Mouse (Mus musculus) kidney, postnatal 36 days (tissue): Measurements from ENCODE around the gene Nelfe.
"Not testable (repeated sequence)": the region's sequence is repeated elsewhere in the genome, so short reads cannot be mapped to it uniquely, and the experiment has no call there.

Source experiments
- DNase-seq, 2 experiments: peaks; one replicate each; pipeline ENCODE4 v3.0.0; 2021 to 2022; ENCODE audit warnings: mixed read lengths in 2 of 2

Nelfe gene

GRCm38 (mm10) chr17:34894074-34894597 is 43.9 kb downstream of the Nelfe start:
- peak; percentile 94 to 97 for DNase-seq

- peak; percentile 25 to 77 for DNase-seq
Measured at GRCm38 (mm10) chr17:34894801-34895530, 44.8 kb downstream of the Nelfe start.

DNA sequence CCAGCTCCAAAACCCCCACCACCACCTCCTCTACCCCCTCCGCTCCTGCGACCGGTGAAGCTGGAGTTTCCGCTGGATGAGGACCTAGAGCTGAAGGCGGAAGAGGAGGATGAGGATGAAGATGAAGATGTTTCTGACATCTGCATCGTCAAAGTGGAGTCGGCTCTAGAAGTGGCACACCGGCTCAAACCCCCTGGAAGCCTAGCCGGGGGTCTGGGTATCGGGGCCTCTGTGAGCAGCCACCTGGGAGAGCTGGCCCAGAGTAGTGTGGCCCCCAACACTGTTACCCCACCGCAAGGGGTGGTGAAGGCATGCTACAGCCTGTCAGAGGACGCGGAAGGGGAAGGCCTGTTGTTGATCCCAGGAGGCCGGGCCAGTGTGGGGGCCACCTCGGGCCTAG is 45.5 kb downstream of the Nelfe start:
- no peak for DNase-seq

GRCm38 (mm10) chr17:34896366-34896765 is 46.2 kb downstream of the Nelfe start:
- no peak for DNase-seq

DNA sequence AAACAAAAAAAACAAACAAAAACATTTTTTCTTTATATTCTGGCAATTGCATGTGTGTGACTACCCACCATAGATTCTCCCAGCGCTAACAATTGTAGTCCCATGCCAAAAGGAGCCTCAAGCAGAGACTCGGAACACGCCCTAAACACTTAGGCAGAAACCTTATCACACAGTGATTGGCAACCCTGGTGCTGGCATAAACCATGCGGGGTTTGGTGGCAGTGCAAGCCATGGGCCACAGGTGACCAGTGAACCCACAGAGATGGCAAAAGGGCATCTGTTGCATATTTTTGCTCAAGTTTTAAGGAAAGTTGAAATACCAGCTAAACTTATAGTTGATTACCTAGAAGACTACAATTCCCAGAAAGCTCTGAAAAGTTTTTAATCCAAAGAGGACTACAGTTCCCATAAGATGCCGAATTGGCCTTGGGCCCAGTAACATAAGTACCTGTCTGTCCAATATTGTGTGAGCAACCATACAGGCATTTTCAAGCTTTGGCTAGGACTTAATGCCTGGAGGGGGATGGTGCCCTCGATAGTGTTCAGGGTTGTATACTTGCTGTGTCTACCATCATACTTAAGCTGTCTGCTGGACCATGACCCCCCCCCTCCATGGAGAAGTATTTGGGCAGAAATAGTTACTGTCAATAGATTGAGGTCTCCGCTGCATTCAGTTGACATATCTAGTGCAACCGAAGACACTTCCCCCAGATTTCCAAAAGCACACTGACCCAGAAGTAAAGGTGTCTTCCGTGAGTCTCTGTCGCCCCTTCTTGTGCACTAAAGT is 47.4 kb downstream of the Nelfe start:
- DNase-seq = peak; percentile 35 to 43

GRCm38 (mm10) chr17:34898160-34898586 is 48.0 kb downstream of the Nelfe start, which contains the start of the genes C2 and Ehmt2:
Gene C2, minus strand, starts transcription at chr17:34898265.
Gene Ehmt2, plus strand, starts transcription at chr17:34898469.
- peak; percentile 66 to 89 for DNase-seq

GRCm38 (mm10) chr17:34898706-34899052 is 48.5 kb downstream of the Nelfe start:
- peak in 1 of 2 experiments; percentile 59 for DNase-seq

DNA sequence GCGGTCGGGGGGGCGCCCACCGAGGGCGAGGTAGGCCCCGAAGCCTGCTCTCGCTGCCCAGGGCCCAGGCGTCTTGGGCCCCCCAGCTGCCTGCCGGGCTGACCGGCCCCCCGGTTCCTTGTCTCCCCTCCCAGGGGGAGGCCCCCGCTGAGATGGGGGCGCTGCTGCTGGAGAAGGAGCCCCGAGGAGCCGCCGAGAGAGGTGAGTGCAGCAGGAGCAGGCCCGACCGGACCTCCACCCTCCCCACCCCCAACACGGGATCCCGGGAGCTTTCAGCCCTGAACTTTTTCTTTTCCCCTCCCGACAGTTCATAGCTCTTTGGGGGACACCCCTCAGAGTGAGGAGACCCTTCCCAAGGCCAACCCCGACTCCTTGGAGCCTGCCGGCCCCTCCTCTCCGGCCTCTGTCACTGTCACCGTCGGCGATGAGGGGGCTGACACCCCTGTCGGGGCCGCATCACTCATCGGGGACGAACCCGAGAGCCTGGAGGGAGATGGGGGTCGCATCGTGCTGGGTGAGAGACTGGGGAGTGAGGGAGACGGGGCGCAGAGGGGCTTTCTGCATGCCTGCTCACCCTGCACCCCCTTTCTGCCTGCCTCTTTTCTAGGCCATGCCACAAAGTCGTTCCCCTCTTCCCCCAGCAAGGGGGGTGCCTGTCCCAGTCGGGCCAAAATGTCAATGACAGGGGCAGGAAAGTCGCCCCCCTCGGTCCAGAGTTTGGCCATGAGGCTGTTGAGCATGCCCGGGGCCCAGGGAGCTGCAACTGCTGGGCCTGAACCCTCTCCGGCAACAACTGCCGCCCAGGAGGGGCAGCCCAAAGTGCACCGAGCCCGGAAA is 49.1 kb downstream of the Nelfe start:
- DNase-seq = peak; percentile 39 to 69

DNA sequence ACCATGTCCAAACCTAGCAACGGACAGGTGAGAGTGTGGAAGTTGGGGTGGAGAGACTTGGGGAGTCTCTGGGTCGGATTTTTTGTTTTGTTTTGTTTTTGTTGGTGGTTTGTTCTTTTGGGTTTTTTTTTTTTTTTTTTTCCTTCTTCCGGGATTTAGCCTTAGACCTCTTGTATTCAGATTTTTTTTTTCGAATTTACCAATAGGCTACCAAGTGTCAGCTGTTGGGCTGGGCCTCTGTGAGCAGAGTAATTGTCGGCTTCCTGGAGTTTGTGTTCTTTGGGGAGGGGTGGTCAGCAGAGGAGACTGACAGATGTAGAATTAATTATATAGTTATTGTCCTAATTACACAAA is 49.7 kb downstream of the Nelfe start:
- DNase-seq = peak; percentile 58 to 59

DNA sequence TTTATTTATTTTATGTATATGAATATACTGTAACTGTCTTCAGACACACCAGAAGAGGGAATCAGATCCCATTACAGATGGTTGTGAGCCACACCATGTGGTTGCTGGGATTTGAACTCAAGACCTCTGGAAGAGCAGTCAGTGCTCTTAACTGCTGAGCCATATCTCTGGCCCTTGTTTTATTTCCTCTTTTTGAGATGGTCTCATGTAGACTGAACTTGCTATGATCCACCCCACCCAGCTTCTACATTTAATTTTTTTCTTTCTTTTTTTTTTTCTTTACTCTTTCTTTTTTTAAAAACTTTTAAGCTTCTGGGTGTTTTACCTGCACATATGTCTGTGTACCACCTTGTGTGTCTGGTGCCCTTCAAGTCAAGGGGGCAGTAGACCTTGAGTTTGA is 50.6 kb downstream of the Nelfe start:
- not testable (repeated sequence) for DNase-seq

DNA sequence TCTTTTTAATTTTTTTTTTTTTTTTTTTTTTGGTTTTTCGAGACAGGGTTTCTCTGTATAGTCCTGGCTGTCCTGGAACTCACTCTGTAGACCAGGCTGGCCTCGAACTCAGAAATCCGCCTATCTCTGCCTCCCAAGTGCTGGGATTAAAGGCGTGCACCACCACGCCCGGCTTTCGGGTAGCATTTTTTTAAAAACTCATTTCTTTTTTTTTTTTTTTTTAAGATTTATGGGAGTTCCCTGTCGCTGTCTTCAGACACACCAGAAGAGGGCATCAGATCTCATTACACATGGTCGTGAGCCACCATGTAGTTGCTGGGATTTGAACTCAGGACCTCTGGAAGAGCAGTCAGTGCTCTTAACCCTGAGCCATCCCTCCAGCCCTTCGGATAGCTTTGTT is 51.8 kb downstream of the Nelfe start:
- not testable (repeated sequence) for DNase-seq

DNA sequence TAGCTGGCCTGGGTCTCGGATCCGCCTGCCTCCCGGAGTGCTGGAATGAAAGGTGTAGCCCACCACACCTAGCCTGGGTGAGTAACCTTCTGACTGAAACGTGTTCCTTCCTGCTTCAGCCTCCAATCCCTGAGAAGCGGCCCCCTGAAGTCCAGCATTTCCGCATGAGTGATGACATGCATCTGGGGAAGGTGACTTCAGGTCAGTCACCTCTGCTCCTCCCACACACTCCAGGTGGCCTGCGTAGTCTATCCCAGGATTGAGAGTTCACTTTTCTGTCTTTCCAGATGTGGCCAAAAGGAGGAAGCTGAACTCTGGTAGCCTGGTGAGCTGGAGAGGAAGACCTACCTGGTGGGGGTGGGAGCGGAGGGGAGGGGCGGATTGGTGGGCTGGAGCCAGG is 52.7 kb downstream of the Nelfe start:
- no peak for DNase-seq
